Mouse (Mus musculus) intestine, embryonic 14.5 days (tissue): ENCODE data around the gene Usp4. TPM values are rescaled to one million over a fixed set of nuclear protein-coding genes. Genes with fewer than 3 reads are reported as not detected.

Experiments
- ATAC-seq: fragments of 200-750 bp; cut with Nextera tagmentation; replicated peaks from 2 replicates; pipeline ENCODE4 v1.8.0; 2017; ENCODE audit warnings: low read depth, moderate number of reproducible peaks, moderate TSS enrichment, moderate library complexity; ENCODE audit not compliant: low FRiP score, low TSS enrichment
- DNase-seq: peaks from one replicate; pipeline ENCODE4 v3.0.0-alpha.2; 2018; ENCODE audit warnings: low spot score
- H3K27ac ChIP-seq: fragments of 300-500 bp; sonication (generic); 2 replicates; pipeline ENCODE4 v1.5.1; 2014; ENCODE audit warnings: low read depth, mild to moderate bottlenecking, control low read depth
- H3K27me3 ChIP-seq: fragments of 300-500 bp; sonication (generic); replicated peaks from 2 replicates; pipeline ENCODE4 v1.6.1; 2014; ENCODE audit warnings: low read length, control low read depth; ENCODE audit not compliant: control insufficient read depth, insufficient read depth
- H3K36me3 ChIP-seq: fragments of 300-500 bp; sonication (generic); 2 replicates; pipeline ENCODE4 v1.6.1; 2014; ENCODE audit warnings: low read length, control low read depth; ENCODE audit not compliant: control insufficient read depth, insufficient read depth
- H3K4me1 ChIP-seq: fragments of 300-500 bp; sonication (generic); replicated peaks from 2 replicates; pipeline ENCODE4 v1.6.1; 2014; ENCODE audit warnings: low read length, control low read depth, mixed read lengths; ENCODE audit not compliant: control insufficient read depth, insufficient read depth
- H3K4me2 ChIP-seq: fragments of 300-500 bp; sonication (generic); 2 replicates; pipeline ENCODE4 v1.6.1; 2014; ENCODE audit warnings: low read length
- H3K4me3 ChIP-seq: fragments of 300-500 bp; sonication (generic); 2 replicates; pipeline ENCODE4 v1.5.1; 2014; ENCODE audit warnings: low read depth, low read length, control low read depth, mixed read lengths
- H3K9ac ChIP-seq: fragments of 300-500 bp; sonication (generic); 2 replicates; pipeline ENCODE4 v1.6.1; 2014; ENCODE audit warnings: mild to moderate bottlenecking, low read length
- H3K9me3 ChIP-seq: fragments of 300-500 bp; sonication (generic); 2 replicates; pipeline ENCODE4 v1.6.1; 2016; ENCODE audit warnings: low read length, control low read depth; ENCODE audit not compliant: control insufficient read depth
- WGBS: fragments of 180-500 bp; shearing (Covaris S2); extraction: QIAGEN DNeasy Blood & Tissue Kit; methylation state at CpG from one replicate; pipeline ENCODE4 v1.1.7; 2014; 5-methylcytosine and 5-hydroxymethylcytosine counted together
- polyA plus RNA-seq: library from polyadenylated mRNA; unstranded; fragments of >200 nt; fragmentation: Nextera tagmentation; extraction: Ambion mirVana; gene quantifications from 2 replicates; pipeline ENCODE4 v1.2.1, GENCODE M21; 2014

Gene Usp4
- polyA plus RNA-seq, 1 experiment from 2014 or later: 103 TPM

GRCm38 (mm10) chr9:108441236-108441919, 93.7 kb downstream of the Usp4 start:
- H3K9me3 ChIP-seq: no peaks in the 10 kb centered on the region
- ATAC-seq: no peak
- 89% methylated on average over 11 of the region's 11 CpGs for WGBS
- no peak overlapping the region for H3K9ac ChIP-seq
- no peaks in the 10 kb centered on the region for H3K4me1 ChIP-seq
- H3K36me3 ChIP-seq: no peaks in the 10 kb centered on the region
- no peak overlapping the region for H3K4me3 ChIP-seq
- no peak overlapping the region for H3K4me2 ChIP-seq
- DNase-seq: no peak
- H3K27ac ChIP-seq: no peak overlapping the region
- H3K27me3 ChIP-seq: no peaks in the 10 kb centered on the region

Other genes with a start within 250 kb of the Usp4 start
- gene Bsn, start 157.5 kb upstream of the Usp4 start, polyA plus RNA-seq: 4.1 and 4.6 TPM in 2 replicates
- 71.7 and 75.6 TPM in 2 replicates for gene Dag1, start 83.9 kb upstream of the Usp4 start, polyA plus RNA-seq
- 38.9 and 41.2 TPM in 2 replicates for gene Nicn1, start 57.4 kb upstream of the Usp4 start, polyA plus RNA-seq
- gene Amt, start 51.0 kb upstream of the Usp4 start, polyA plus RNA-seq: 23.0 and 24.2 TPM in 2 replicates
- 281 and 309 TPM in 2 replicates for gene Rhoa, start 41.7 kb upstream of the Usp4 start, polyA plus RNA-seq
- gene Tcta, start 41.7 kb upstream of the Usp4 start, polyA plus RNA-seq: 27.5 and 30.4 TPM in 2 replicates
- gene Gpx1, start 8.9 kb upstream of the Usp4 start, polyA plus RNA-seq: 760 and 815 TPM in 2 replicates
- 0.55 and 0.66 TPM in 2 replicates for gene 1700102P08Rik, start 45.0 kb downstream of the Usp4 start, polyA plus RNA-seq
- gene Ccdc36, start 80.6 kb downstream of the Usp4 start, polyA plus RNA-seq: 1.5 and 1.7 TPM in 2 replicates
- gene BC048562, start 88.6 kb downstream of the Usp4 start, polyA plus RNA-seq: not detected in 2 replicates
- gene Ccdc71, start 112.7 kb downstream of the Usp4 start, polyA plus RNA-seq: 43.9 and 49.7 TPM in 2 replicates
- 59.9 and 60.7 TPM in 2 replicates for gene Klhdc8b, start 113.7 kb downstream of the Usp4 start, polyA plus RNA-seq
- 32.3 and 33.7 TPM in 2 replicates for gene Lamb2, start 131.9 kb downstream of the Usp4 start, polyA plus RNA-seq
- 51.6 and 53.5 TPM in 2 replicates for gene Usp19, start 142.7 kb downstream of the Usp4 start, polyA plus RNA-seq
- 119 and 128 TPM in 2 replicates for gene Qars, start 159.9 kb downstream of the Usp4 start, polyA plus RNA-seq
- gene Qrich1, start 169.0 kb downstream of the Usp4 start, polyA plus RNA-seq: 122 and 133 TPM in 2 replicates
- gene Impdh2, start 212.4 kb downstream of the Usp4 start, polyA plus RNA-seq: 226 and 246 TPM in 2 replicates
- 37.0 and 39.8 TPM in 2 replicates for gene Ndufaf3, start 219.6 kb downstream of the Usp4 start, polyA plus RNA-seq
- gene Dalrd3, start 222.0 kb downstream of the Usp4 start, polyA plus RNA-seq: 127 and 146 TPM in 2 replicates
- 82.0 and 95.0 TPM in 2 replicates for gene Wdr6, start 230.9 kb downstream of the Usp4 start, polyA plus RNA-seq
- gene P4htm, start 249.8 kb downstream of the Usp4 start, polyA plus RNA-seq: 5.9 and 7.0 TPM in 2 replicates